Mouse (Mus musculus): Measurements from ENCODE around the gene Nrbp1.
"Not testable (repeated sequence)": the region's sequence is repeated elsewhere in the genome, so short reads cannot be mapped to it uniquely, and the experiment has no call there.

Nrbp1 gene

GRCm38 (mm10) chr5:31204421-31204820, 36.2 kb upstream of the Nrbp1 start:
- DNase-seq (ENCODE audit: low read depth in 1 of 2, low spot score in 2 of 2) = no peak

GRCm38 (mm10) chr5:31216554-31216953, 24.1 kb upstream of the Nrbp1 start:
- DNase-seq (ENCODE audit: low read depth in 1 of 2, low spot score in 2 of 2) = not testable (repeated sequence)

GRCm38 (mm10) chr5:31218294-31218693, 22.4 kb upstream of the Nrbp1 start:
- no peak for DNase-seq (ENCODE audit: low read depth in 1 of 2, low spot score in 2 of 2)

DNA sequence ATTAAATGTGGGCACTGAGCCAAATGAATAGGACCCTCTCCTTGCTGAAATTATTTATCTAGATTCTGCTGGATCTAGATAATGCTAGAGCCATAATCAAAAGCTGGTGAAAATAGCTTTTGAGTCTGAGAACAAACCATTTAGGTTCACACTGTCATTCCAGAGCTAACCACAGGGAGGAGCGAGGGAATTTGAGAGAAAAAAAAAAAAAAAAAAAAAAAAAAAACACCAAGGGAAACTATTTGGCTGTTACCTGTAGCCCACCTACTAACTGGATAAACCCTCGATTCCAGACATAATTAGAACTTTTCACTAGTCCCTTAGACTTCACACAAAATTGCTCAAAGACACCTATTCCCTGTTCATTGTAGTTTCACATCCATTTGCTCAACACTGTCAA, 21.6 kb upstream of the Nrbp1 start:
- no peak for DNase-seq (ENCODE audit: low read depth in 1 of 2, low spot score in 2 of 2)

DNA sequence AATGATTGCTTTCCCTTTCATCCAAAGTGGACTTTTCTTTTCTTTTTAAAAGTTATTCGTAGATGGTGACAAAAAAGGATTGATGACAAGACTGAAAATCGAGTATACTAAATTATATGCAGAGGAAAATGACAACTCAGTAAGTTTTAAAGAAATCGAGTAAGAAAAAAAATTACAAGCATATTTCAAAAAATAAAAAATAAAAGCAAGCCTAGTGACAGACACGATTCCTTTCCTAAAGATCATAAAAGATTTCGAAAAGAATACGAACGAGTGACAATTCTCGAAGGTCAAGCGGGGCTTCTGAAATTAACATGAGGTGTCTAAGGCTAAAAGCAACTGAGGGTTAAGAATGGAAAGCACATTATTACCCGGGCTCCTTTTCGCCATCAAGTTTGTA, 21.2 kb upstream of the Nrbp1 start:
- DNase-seq (ENCODE audit: low read depth in 1 of 2, low spot score in 2 of 2) = no peak

DNA sequence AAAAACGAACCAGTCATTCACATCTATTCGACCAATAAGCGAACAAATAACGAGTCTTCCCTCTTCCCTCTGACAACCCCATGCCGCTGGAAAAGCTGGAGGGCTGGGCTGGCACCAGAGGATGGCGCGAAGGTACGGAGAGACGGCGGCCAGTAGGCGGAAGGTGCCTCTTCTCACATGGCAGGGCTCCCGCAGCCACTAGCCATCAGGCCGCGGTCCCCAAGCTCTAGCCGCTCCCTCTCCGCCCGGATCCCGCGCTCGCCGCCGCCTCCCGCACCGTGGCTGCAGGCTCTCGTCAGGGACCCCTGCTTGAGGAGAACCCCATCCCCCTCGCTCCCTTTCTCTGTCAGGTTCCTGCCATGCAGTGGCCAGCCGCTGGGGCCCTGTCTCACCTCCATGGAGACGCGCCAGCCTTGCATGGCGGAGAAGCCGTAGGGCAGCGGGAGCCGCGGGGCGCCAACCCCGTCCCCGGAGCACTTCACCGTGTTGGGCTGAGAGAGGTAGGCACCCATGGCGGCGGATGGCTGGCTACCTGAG, 20.7 kb upstream of the Nrbp1 start:
- peak in 1 of 2 experiments; percentile 35 for DNase-seq (ENCODE audit: low read depth in 1 of 2, low spot score in 2 of 2)

GRCm38 (mm10) chr5:31220448-31221303, 20.0 kb upstream of the Nrbp1 start, which contains the start of gene Ppm1g:
TSS of gene Ppm1g (minus strand) at chr5:31220687.
- peak; percentile 90 to 99 for DNase-seq (ENCODE audit: low read depth in 1 of 2, low spot score in 2 of 2)

DNA sequence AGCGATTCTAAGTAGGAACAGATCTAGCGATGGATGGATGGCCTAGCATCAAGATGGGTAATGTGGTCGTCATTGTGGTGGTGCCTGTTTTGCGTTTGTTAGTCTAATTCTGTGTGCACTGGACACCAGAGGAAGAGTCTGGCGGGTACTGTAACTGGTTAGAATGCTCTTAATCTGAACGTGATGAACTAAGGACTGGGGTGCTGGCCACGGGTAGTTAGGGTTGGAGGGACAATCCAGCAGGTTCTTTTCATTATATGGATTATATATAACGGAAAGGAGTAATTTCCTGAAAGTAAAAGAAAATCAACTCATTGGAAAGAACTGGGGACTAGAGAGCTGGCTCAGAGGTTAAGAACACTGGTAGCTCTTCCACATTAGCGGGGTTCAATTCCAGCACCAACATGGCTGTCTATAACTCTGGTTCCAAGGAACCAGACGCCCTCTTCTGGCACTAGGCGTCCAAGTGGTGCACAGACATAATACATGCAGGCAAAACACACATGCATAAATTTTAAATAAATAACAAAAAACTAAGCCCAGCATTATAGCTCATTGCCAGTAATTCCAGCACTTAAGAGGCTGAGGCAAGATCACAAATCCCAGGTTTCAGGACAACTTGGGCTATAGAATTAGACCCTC, 19.2 kb upstream of the Nrbp1 start:
- no peak for DNase-seq (ENCODE audit: low read depth in 1 of 2, low spot score in 2 of 2)

DNA sequence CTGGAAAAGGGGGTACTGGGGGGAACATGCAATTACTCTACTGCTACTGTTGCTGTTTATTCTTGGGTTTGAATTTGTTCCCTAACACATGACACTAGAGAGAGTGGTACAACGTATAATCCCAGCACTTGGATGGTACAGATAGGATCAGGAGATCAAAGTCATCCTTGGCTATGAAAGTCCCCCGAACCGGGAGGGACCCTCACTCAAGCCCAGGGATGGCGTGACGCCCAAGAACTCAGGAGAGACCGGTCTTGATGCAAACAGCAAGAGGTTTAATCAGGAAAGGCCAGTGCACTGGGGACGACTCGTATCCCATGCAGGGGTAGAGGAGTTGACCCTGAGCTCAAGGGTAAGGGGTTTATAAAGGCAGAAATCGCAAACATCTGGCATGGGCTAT, 18.0 kb upstream of the Nrbp1 start:
- no peak for DNase-seq (ENCODE audit: low read depth in 1 of 2, low spot score in 2 of 2)

- DNase-seq (ENCODE audit: low read depth in 1 of 2, low spot score in 2 of 2) = no peak
These were observed 14.0 kb upstream of the Nrbp1 start for GRCm38 (mm10) chr5:31226641-31227040.

- no peak for DNase-seq (ENCODE audit: low read depth in 1 of 2, low spot score in 2 of 2)
These were observed 914 bp downstream of the Nrbp1 start for GRCm38 (mm10) chr5:31241522-31242034.

DNA sequence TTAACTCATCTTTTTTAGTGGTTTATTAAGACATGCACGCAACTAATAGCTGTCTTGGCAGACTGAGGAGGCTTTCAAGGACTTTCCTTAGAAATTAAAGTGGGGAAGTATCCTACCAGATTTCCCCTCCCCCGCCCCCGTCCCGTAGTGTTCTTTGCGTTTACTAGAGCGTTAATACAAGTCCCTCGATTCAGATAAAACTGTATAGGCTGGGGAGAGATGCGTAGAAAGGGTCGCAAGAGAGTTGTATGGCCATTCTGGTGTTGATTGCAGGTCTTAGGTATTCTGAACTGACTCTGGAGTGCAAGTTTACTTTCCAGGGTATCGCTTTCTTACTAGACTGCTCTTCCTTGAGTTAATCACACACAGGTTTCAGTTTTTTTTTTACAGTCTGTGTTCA, 1.5 kb downstream of the Nrbp1 start:
- no peak for DNase-seq (ENCODE audit: low read depth in 1 of 2, low spot score in 2 of 2)

GRCm38 (mm10) chr5:31250716-31251115, 10.1 kb downstream of the Nrbp1 start:
- no peak for DNase-seq (ENCODE audit: low read depth in 1 of 2, low spot score in 2 of 2)

GRCm38 (mm10) chr5:31251541-31252101, 11.0 kb downstream of the Nrbp1 start, which contains the start of gene Krtcap3:
TSS of gene Krtcap3 (plus strand) at chr5:31251691.
- DNase-seq (ENCODE audit: low read depth in 1 of 2, low spot score in 2 of 2) = no peak

GRCm38 (mm10) chr5:31252151-31252550, 11.5 kb downstream of the Nrbp1 start:
- no peak for DNase-seq (ENCODE audit: low read depth in 1 of 2, low spot score in 2 of 2)

DNA sequence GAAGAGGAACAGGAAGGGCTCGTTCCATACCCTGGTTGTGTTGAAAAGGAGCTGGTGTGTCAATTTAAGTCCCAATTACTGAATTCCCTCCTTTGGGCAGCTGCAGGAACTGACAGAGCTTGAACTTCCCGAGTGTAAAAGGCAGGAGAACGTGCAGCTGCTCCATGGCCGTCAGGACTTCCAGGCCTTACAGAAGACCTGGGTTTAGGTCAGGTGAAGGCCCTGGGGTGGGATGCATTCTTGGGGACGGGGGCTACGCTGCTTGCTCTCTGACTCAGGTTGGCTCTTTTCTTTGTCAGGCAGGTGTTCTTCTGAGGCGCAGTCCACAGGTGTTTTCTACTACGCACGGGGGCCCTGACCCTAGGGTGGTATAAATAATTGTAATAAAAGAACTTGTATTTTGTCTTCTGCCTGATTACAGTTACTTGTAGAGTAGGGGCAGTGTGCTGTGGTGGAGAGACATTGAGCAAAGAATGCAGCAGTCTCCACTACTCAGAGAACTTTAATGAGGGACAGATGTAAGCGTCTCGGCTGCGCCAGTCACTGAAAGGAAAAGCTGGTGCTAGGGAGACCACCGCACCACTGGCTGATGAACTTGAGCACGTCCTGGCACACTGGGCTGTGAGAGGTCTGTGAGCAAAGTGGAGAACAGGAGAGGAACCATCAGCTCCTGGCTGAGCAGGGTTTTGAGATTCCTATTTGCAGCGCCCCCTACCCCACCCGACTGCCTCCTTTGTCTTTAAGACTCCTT, 12.3 kb downstream of the Nrbp1 start:
- DNase-seq (ENCODE audit: low read depth in 1 of 2, low spot score in 2 of 2) = no peak

DNA sequence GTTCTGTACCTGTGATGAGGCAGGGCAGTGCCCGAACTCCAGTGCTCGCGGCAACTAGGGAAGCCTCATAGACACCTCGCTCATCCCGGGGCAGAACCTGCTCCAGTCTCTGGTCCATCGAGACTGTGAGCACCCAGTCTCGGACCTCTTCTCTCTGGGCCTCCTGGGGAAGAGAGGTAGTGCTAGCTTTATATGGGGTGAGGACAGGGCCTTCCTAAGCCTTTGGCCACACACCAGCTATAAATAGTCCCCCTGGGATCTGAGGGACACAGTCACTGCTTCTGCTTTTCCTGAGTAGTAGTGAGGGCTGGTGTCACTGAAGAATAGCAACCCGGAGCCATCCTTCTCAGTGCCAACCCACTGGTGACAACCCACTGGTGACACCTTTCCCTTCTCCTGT, 13.1 kb downstream of the Nrbp1 start:
- no peak for DNase-seq (ENCODE audit: low read depth in 1 of 2, low spot score in 2 of 2)

- DNase-seq (ENCODE audit: low read depth in 1 of 2, low spot score in 2 of 2) = no peak
These were observed 13.8 kb downstream of the Nrbp1 start for GRCm38 (mm10) chr5:31254452-31254851.

DNA sequence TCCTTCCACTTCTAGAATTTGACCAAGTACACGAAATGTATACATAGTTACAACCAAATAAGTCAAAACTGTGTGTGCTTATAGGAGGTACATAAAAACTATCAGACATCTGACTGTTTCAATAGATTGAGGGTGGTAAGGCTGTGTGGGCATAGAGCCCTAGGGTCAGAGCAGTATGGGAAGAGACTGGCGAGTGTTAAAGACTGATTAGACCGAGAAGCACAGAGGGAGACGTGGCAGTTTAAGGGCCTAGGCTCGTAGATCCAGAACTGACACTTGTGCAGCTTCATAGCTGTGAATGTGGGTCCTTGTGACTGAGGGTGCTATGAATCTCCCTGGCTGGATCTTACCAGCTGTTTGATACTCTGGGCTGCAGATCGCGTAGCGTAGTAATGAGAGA, 14.2 kb downstream of the Nrbp1 start:
- no peak for DNase-seq (ENCODE audit: low read depth in 1 of 2, low spot score in 2 of 2)

DNA sequence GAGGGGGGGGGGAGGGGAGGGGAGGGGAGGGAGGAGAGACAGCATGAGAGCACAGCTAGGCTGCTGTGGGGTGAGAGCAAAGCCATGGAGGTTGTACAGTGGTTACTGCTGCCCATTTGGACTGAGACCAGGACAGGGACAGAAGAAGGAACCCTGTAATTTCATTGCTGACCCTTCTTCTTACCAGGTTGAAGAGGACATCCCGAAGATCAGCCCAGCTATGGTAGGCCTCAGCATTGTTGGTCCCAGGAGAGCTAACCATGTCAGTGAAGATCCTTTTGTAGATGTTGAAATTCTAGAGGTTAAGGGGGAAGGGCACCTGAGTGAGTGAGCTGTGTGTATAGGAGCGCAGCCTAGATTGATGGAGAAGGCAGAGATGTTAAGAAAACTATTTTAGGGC, 14.7 kb downstream of the Nrbp1 start:
- no peak for DNase-seq (ENCODE audit: low read depth in 1 of 2, low spot score in 2 of 2)

GRCm38 (mm10) chr5:31255971-31256370, 15.3 kb downstream of the Nrbp1 start:
- DNase-seq (ENCODE audit: low read depth in 1 of 2, low spot score in 2 of 2) = no peak

Data from monocyte, adult 2 months (primary cell).